ENCODE assay signal across 8 mouse cellular contexts in genomic region chr9:40800675-40801612, GRCm38 (mm10). TPM values are rescaled to one million over a fixed set of nuclear protein-coding genes. Genes with fewer than 3 reads are reported as not detected.
A peak's percentile ranks its signal among the peaks of the same experiment; 100 is the strongest.
DNase-seq lines count a peak whose midpoint lies in the region; ATAC-seq and TF ChIP-seq lines count a peak whose summit lies in the region.

Hspa8 (plus strand) TSS chr9:40800984.

- DNase-seq in 3134 (ENCODE audit: extremely low read depth, insufficient read length, low spot score) = peak; percentile 99
- peak; percentile 100 for DNase-seq in adrenal gland, postnatal 36 days
- peak; percentile 100 for DNase-seq in heart, adult 18-20 months
- peak; percentile 100 for DNase-seq in kidney, adult 2 months
- peak; percentile 99 to 100 for DNase-seq in spleen, adult 2 months (ENCODE audit: low read depth in 1 of 2, low spot score in 2 of 2)

- H3K4me1 ChIP-seq in embryonic facial prominence, embryonic 13.5 days = peaks cover 32% of the 10 kb centered on the region
- H3K4me1 ChIP-seq in kidney, adult 2 months (ENCODE audit: control insufficient read depth, insufficient read depth, low read length) = peaks cover 13% of the 10 kb centered on the region
- peaks cover 32% of the 10 kb centered on the region for H3K4me1 ChIP-seq in limb, embryonic 12.5 days (replicated peaks)
- H3K4me1 ChIP-seq in midbrain, embryonic 15.5 days = peaks cover 34% of the 10 kb centered on the region
- H3K4me1 ChIP-seq in spleen, adult 2 months (ENCODE audit: control insufficient read depth, insufficient read depth, insufficient read length) = no peaks in the 10 kb centered on the region; the same call in 1 of the 2 replicates

- no peak for TF ChIP-seq CTCF in kidney, adult 2 months (conservative IDR thresholded peaks at IDR 0.05; ENCODE audit: insufficient read depth, insufficient read length, low read depth, low read length)
- TF ChIP-seq CTCF in spleen, adult 2 months (IDR thresholded peaks at IDR 0.05; ENCODE audit: extremely low read depth, insufficient read depth, insufficient read length, insufficient replicate concordance) = no peak

- H3K4me2 ChIP-seq in embryonic facial prominence, embryonic 13.5 days = peak within 1 kb of the TSS; percentile 75
- H3K4me2 ChIP-seq in limb, embryonic 12.5 days = peak within 1 kb of the TSS; percentile 73
- H3K4me2 ChIP-seq in midbrain, embryonic 15.5 days = peak within 1 kb of the TSS; percentile 73

- peak; percentile 97 for ATAC-seq in embryonic facial prominence, embryonic 13.5 days (ENCODE audit: insufficient number of reproducible peaks, insufficient read depth, low FRiP score, low TSS enrichment, low read depth)
- ATAC-seq in limb, embryonic 12.5 days (ENCODE audit: insufficient number of reproducible peaks, insufficient read depth, low FRiP score, low TSS enrichment, low read depth) = peak; percentile 96
- ATAC-seq in midbrain, embryonic 15.5 days (replicated peaks) = peak; percentile 97

- TF ChIP-seq POLR2A in kidney, adult 2 months (IDR thresholded peaks at IDR 0.05; ENCODE audit: low read depth, low read length) = peak; percentile 100
- peak; percentile 100 for TF ChIP-seq POLR2A in spleen, adult 2 months (IDR thresholded peaks at IDR 0.05; ENCODE audit: low read depth, low read length)

- H3K36me3 ChIP-seq in embryonic facial prominence, embryonic 13.5 days = peaks cover 33% of the 10 kb centered on the region
- peaks cover 23% of the 10 kb centered on the region for H3K36me3 ChIP-seq in kidney, adult 2 months (ENCODE audit: control insufficient read depth, insufficient read depth, low read length)
- H3K36me3 ChIP-seq in limb, embryonic 12.5 days = peaks cover 34% of the 10 kb centered on the region
- peaks cover 12% of the 10 kb centered on the region; the same call in 1 of the 2 replicates for H3K36me3 ChIP-seq in midbrain, embryonic 15.5 days (replicated peaks)
- H3K36me3 ChIP-seq in spleen, adult 2 months (ENCODE audit: control insufficient read depth, insufficient read depth, low read length) = peaks cover 23% of the 10 kb centered on the region

- H3K4me3 ChIP-seq in embryonic facial prominence, embryonic 13.5 days = peak within 1 kb of the TSS; percentile 93
- H3K4me3 ChIP-seq in kidney, adult 2 months (ENCODE audit: insufficient read depth, low read depth, low read length) = peak within 1 kb of the TSS; percentile 98
- H3K4me3 ChIP-seq in limb, embryonic 12.5 days (replicated peaks) = peak within 1 kb of the TSS; percentile 98
- peak within 1 kb of the TSS; percentile 74 for H3K4me3 ChIP-seq in midbrain, embryonic 15.5 days
- H3K4me3 ChIP-seq in spleen, adult 2 months (ENCODE audit: extremely low read depth, insufficient read depth, insufficient read length) = peak within 1 kb of the TSS; percentile 98

- peak within 1 kb of the TSS; percentile 100 for H3K9ac ChIP-seq in embryonic facial prominence, embryonic 13.5 days
- peak within 1 kb of the TSS; percentile 99 for H3K9ac ChIP-seq in limb, embryonic 12.5 days (replicated peaks)
- peak within 1 kb of the TSS; percentile 93 for H3K9ac ChIP-seq in midbrain, embryonic 15.5 days

- under 1% methylated on average over 82 of the region's 83 CpGs for WGBS in embryonic facial prominence, embryonic 13.5 days
- under 1% methylated on average over 82 of the region's 83 CpGs for WGBS in kidney, adult 2 months
- WGBS in limb, embryonic 12.5 days = 1% methylated on average over 82 of the region's 83 CpGs
- under 1% methylated on average over 81 of the region's 83 CpGs for WGBS in midbrain, embryonic 15.5 days
- WGBS in spleen, adult 2 months = under 1% methylated on average over 81 of the region's 83 CpGs

- H3K27me3 ChIP-seq in embryonic facial prominence, embryonic 13.5 days = no peaks in the 10 kb centered on the region
- H3K27me3 ChIP-seq in kidney, adult 2 months (replicated peaks; ENCODE audit: control insufficient read depth, insufficient read depth, low read length) = no peaks in the 10 kb centered on the region
- no peaks in the 10 kb centered on the region for H3K27me3 ChIP-seq in limb, embryonic 12.5 days
- no peaks in the 10 kb centered on the region for H3K27me3 ChIP-seq in midbrain, embryonic 15.5 days (replicated peaks)
- H3K27me3 ChIP-seq in spleen, adult 2 months (ENCODE audit: control insufficient read depth, insufficient read depth, low read length) = no peaks in the 10 kb centered on the region

- H3K27ac ChIP-seq in embryonic facial prominence, embryonic 13.5 days = peak within 1 kb of the TSS; percentile 98
- H3K27ac ChIP-seq in kidney, adult 2 months (ENCODE audit: insufficient read depth, low read depth, low read length) = peak within 1 kb of the TSS; percentile 96
- H3K27ac ChIP-seq in limb, embryonic 12.5 days = peak within 1 kb of the TSS; percentile 97
- H3K27ac ChIP-seq in midbrain, embryonic 15.5 days = peak within 1 kb of the TSS; percentile 99
- peak within 1 kb of the TSS; percentile 99 for H3K27ac ChIP-seq in spleen, adult 2 months (ENCODE audit: insufficient read depth, low read length)

- no peaks in the 10 kb centered on the region for H3K9me3 ChIP-seq in embryonic facial prominence, embryonic 13.5 days
- H3K9me3 ChIP-seq in limb, embryonic 12.5 days = no peaks in the 10 kb centered on the region
- H3K9me3 ChIP-seq in midbrain, embryonic 15.5 days = no peaks in the 10 kb centered on the region

RNA-seq across cellular contexts. Expression of gene Hspa8, which starts in this region (rescaled TPM):
- total RNA-seq in adrenal gland, postnatal 36 days (2021) = 1,000 to 10,000 TPM; 1,561 to 3,265 TPM
- 2,195 and 2,229 TPM in 2 replicates for polyA plus RNA-seq in embryonic facial prominence, embryonic 13.5 days (2015; fragmentation: Nextera tagmentation; extraction: Ambion mirVana)
- 1,000 to 10,000 TPM; 1,743 to 1,808 TPM for total RNA-seq in heart, adult 18-20 months (2021)
- polyA plus RNA-seq in kidney, adult 2 months (2012; rRNA removed) = 3,384 and 3,621 TPM in 2 replicates
- 2,429 and 2,480 TPM in 2 replicates for polyA plus RNA-seq in limb, embryonic 12.5 days (2016; fragmentation: Nextera tagmentation; extraction: Ambion mirVana)
- polyA plus RNA-seq in midbrain, embryonic 15.5 days (2015; fragmentation: Nextera tagmentation; extraction: Ambion mirVana) = 3,196 and 3,218 TPM in 2 replicates
- polyA plus RNA-seq in spleen, adult 2 months (2012; rRNA removed) = 1,187 and 1,452 TPM in 2 replicates

Comparison
In these comparisons a context has a peak if more than half of its experiments do, and no peak if none do; other contexts are left out.
1. Peak in every context shown above with its lines: DNase-seq, ATAC-seq, H3K4me3 ChIP-seq and H3K27ac ChIP-seq.